Mouse (Mus musculus) stomach, embryonic 14.5 days (tissue): ENCODE measurements at regions not wholly inside any gene's neighbourhood (a gene's known extent, or its start where the extent isn't known, plus 50 kb on each side); places are given as distances from the start of the nearest gene placed in this dataset.

Experiments used
- ATAC-seq: fragments of 200-750 bp; cut with Nextera tagmentation; 2 replicates; pipeline ENCODE4 v1.8.0; 2017; ENCODE audit warnings: low read depth, moderate TSS enrichment; ENCODE audit not compliant: insufficient number of reproducible peaks, insufficient read depth, low FRiP score
- H3K27ac ChIP-seq: fragments of 300-500 bp; sonication (generic); 2 replicates; pipeline ENCODE4 v1.5.1; 2014; ENCODE audit warnings: mild to moderate bottlenecking, low read length, moderate library complexity, mixed read lengths
- H3K27me3 ChIP-seq: fragments of 300-500 bp; sonication (generic); 2 replicates; pipeline ENCODE4 v1.6.1; 2014; ENCODE audit warnings: low read length, control low read depth, mixed read lengths; ENCODE audit not compliant: control insufficient read depth, insufficient read depth
- H3K36me3 ChIP-seq: fragments of 300-500 bp; sonication (generic); 2 replicates; pipeline ENCODE4 v1.6.1; 2014; ENCODE audit warnings: mild to moderate bottlenecking, control low read depth, low read length, moderate library complexity, mixed read lengths; ENCODE audit not compliant: control insufficient read depth, insufficient read depth
- H3K4me1 ChIP-seq: fragments of 300-500 bp; sonication (generic); 2 replicates; pipeline ENCODE4 v1.6.1; 2014; ENCODE audit warnings: low read length, control low read depth, mixed read lengths; ENCODE audit not compliant: control insufficient read depth, insufficient read depth
- H3K4me2 ChIP-seq: fragments of 300-500 bp; sonication (generic); replicated peaks from 2 replicates; pipeline ENCODE4 v1.6.1; 2014; ENCODE audit warnings: low read depth, low read length, control low read depth
- H3K4me3 ChIP-seq: fragments of 300-500 bp; sonication (generic); 2 replicates; pipeline ENCODE4 v1.5.1; 2014; ENCODE audit warnings: low read depth, low read length, control low read depth
- H3K9ac ChIP-seq: fragments of 300-500 bp; sonication (generic); replicated peaks from 2 replicates; pipeline ENCODE4 v1.6.1; 2014; ENCODE audit warnings: low read depth, mild to moderate bottlenecking, control low read depth, low read length, moderate library complexity, mixed read lengths
- H3K9me3 ChIP-seq: fragments of 300-500 bp; sonication (generic); 2 replicates; pipeline ENCODE4 v1.6.1; 2016; ENCODE audit warnings: low read depth, low read length, control low read depth; ENCODE audit not compliant: control insufficient read depth
- WGBS: fragments of 180-500 bp; shearing (Covaris S2); extraction: QIAGEN DNeasy Blood & Tissue Kit; methylation state at CpG from one replicate; pipeline ENCODE4 v1.1.7; 2014; 5-methylcytosine and 5-hydroxymethylcytosine counted together

DNA sequence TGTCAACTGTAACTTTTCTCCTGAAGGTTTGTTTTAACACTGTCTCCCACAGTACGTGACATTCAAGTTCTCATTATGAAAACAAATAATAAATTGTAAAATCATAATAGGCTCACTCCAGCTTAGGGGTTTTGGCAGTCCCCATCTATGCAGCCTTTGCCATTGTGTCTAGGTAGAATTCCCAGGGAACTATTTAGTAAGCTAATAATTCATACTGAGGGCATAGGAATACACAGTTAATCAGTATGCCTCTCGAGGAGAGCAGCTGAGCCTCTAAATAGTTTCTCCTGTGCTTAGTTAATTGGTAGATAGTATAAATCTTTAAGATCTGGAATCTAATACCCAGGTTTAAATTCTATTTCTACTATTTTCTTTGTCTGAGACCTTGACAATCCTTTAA lies 191.7 kb downstream of the Tprg start:
- no peaks in the 10 kb centered on the region for H3K27me3 ChIP-seq
- H3K9ac ChIP-seq = no peak overlapping the region

DNA sequence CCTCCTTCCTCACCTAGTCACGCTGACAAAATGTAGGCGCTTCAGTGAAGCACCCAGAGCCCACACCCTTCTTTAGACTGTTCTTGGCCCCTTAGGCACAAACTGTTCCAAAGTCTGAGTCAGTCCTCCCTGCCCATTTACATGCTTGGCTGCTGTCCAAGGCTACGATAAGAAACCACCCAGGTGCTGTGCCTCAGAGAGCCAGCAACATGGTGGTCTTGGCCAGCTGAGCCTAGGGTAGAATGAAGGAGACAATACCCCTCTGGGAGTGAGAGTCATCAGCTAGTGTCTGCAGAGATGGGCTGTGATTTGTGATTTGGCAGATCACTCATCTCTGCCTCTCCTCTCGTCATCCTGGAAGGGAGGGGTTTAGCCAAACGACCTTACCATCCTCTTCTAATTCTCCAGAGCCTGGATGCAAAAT lies 197.2 kb downstream of the Tprg start:
- Histone ChIP-seq H3K36me3 (no peaks in the 10 kb centered on the region), H3K4me2 (no peak overlapping the region), H3K27me3 (no peaks in the 10 kb centered on the region), H3K9me3 (no peaks in the 10 kb centered on the region), H3K4me1 (no peaks in the 10 kb centered on the region), H3K9ac (no peak overlapping the region), H3K4me3 (no peak overlapping the region), H3K27ac (no peak overlapping the region)
- peak; percentile 63; the same call in 1 of the 2 replicates for ATAC-seq
- 57% methylated on average over 5 of the region's 5 CpGs for WGBS

More for the DNA sequence above, 191.7 kb downstream of the Tprg start:
- H3K4me3 ChIP-seq = no peak overlapping the region
- H3K4me1 ChIP-seq = no peaks in the 10 kb centered on the region
- no peak overlapping the region for H3K4me2 ChIP-seq
- no peaks in the 10 kb centered on the region for H3K9me3 ChIP-seq
- WGBS = 42% methylated on average over 2 of the region's 2 CpGs
- no peak overlapping the region for H3K27ac ChIP-seq
- ATAC-seq = no peak
- H3K36me3 ChIP-seq = no peaks in the 10 kb centered on the region

DNA sequence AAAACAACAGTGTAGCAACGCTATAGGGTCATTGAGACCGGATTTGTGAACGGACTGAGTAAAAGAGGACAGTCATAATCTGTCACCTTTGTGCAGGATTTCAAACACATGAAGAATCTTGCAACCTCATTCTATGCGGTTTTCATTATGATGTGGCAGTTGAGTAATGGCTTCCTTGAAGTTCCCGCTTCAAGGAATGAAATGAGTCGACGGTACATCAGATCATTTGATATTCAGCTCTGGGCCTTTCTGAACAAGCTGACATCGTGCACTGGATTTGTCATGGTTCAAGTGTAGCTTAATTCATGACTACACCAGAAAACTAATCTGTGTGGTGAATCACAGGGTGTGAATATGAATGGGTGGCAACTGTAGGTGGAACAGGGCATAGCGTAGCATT lies 198.4 kb downstream of the Tprg start:
- Histone ChIP-seq H3K4me3 (no peak overlapping the region), H3K27me3 (no peaks in the 10 kb centered on the region), H3K9me3 (no peaks in the 10 kb centered on the region), H3K36me3 (no peaks in the 10 kb centered on the region), H3K4me1 (no peaks in the 10 kb centered on the region), H3K27ac (no peak overlapping the region), H3K9ac (no peak overlapping the region), H3K4me2 (no peak overlapping the region)
- no peak for ATAC-seq
- WGBS = 91% methylated on average over 9 of the region's 9 CpGs

DNA sequence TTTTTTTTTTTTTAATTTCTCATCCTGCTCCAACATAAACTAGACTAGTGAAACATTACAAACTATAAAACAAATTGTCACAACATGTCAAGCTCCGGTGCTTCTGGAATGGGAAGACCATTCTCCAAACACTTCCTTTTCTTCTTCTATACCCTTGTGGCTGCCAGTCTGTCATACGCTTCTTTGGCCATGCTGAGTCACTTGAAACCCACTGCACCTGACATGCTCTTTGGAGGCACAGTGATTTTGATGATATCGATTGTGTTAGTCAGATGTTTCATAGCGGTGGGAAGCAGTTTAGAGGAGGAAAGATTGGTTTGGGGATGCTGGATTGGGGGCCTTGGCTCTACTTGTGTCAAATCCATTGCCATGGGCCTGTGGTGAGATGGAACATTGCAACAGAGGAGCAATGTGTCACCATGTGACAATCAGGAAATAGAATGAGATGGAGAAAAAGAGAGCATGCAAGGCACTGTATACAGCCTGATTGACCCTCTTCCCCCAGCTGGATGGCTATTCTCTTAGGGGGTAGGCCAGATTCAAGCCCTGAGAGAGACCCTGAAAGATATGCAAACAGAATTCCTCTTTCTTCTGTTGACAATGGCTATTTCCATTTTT lies 197.0 kb upstream of the Trp63 start:
- 85% methylated on average over 4 of the region's 4 CpGs for WGBS

DNA sequence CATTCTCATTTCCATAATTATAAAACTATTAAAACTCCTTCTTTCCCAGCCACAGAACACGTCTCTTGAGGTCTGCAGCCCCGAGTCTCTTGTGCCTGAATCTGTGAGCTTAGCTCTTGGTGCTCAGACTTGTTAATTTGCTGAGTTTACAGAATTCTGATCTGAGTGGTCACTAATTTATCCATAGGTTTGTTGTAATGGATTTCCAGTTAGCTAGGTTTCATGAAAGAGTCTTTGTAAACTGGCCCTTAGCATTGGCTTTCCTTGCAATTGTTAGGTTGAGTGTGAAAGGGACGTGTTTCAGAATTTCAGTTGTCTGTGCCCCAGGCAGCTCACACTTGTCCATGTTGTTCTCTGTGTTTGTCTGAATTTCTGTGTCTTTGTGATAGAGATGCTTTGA lies 192.7 kb upstream of the Trp63 start:
- no peak overlapping the region for H3K9ac ChIP-seq
- no peaks in the 10 kb centered on the region for H3K36me3 ChIP-seq
- WGBS = 85% methylated on average over 3 of the region's 3 CpGs
- H3K4me1 ChIP-seq = no peaks in the 10 kb centered on the region
- H3K9me3 ChIP-seq = no peaks in the 10 kb centered on the region
- no peak overlapping the region for H3K4me2 ChIP-seq
- no peak overlapping the region for H3K4me3 ChIP-seq
- H3K27me3 ChIP-seq = no peaks in the 10 kb centered on the region
- no peak overlapping the region for H3K27ac ChIP-seq
- no peak for ATAC-seq

More for the DNA sequence above, 197.0 kb upstream of the Trp63 start:
- no peak overlapping the region for H3K27ac ChIP-seq
- no peak overlapping the region for H3K4me3 ChIP-seq
- ATAC-seq = no peak
- H3K27me3 ChIP-seq = no peaks in the 10 kb centered on the region
- H3K9ac ChIP-seq = no peak overlapping the region
- no peaks in the 10 kb centered on the region for H3K4me1 ChIP-seq
- H3K4me2 ChIP-seq = no peak overlapping the region
- no peaks in the 10 kb centered on the region for H3K9me3 ChIP-seq
- H3K36me3 ChIP-seq = no peaks in the 10 kb centered on the region

DNA sequence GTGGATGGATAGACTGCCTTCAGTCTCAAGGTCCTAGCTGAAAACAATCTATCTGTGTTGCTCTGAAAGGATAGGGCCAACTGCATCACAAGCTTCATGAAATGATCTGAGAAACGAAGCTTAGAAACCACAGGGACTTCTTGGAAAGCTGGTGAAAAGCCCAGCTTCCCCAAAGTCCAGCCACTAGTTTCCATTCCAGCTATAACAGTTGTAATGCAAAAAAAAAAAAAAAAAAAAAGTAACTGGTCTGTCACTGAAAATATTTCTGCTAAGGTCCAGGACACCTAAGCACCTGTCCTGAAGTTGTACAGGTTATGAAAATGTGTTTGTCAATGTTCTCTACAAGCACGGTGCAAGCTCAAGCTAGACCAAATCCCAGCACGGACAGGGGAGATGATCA lies 189.4 kb upstream of the Trp63 start:
- 84% methylated on average over 3 of the region's 3 CpGs for WGBS
- no peak for ATAC-seq
- Histone ChIP-seq H3K27ac (no peak overlapping the region), H3K4me1 (no peaks in the 10 kb centered on the region), H3K9ac (no peak overlapping the region), H3K27me3 (no peaks in the 10 kb centered on the region), H3K36me3 (no peaks in the 10 kb centered on the region), H3K9me3 (no peaks in the 10 kb centered on the region), H3K4me2 (no peak overlapping the region), H3K4me3 (no peak overlapping the region)

DNA sequence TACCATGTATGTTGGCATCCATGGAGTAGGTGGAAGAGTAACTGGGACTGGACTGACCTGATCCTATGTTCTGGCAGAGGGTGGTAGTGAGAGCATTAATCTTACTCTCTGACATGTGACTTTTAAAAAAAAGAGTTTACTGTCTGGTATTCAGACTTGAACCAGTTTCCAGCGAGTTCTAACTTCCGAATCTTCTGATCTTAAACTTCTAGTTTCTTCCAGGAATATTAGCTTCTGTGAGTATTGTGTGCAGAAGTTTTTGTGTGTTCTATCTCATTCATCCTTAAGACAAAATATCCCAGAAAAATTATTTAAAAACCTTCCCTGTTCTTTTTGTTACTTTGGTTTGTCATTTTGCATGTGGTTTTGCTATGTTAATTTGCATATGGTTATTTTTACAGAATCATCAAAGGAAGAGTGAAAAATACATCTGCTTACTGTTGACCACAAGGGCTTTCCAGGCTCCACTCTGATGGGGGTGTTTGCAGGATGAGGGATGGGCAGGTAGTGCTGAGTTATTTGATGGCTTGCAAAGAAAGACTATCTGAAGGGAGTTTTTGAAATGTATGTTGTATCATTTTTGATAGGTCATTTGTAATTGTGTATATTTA lies 187.9 kb upstream of the Trp63 start:
- Histone ChIP-seq H3K4me1 (no peaks in the 10 kb centered on the region), H3K36me3 (no peaks in the 10 kb centered on the region), H3K9me3 (no peaks in the 10 kb centered on the region), H3K27me3 (no peaks in the 10 kb centered on the region), H3K4me2 (no peak overlapping the region), H3K4me3 (no peak overlapping the region), H3K9ac (no peak overlapping the region), H3K27ac (no peak overlapping the region)
- ATAC-seq = no peak
- WGBS = 93% methylated on average over 2 of the region's 2 CpGs

DNA sequence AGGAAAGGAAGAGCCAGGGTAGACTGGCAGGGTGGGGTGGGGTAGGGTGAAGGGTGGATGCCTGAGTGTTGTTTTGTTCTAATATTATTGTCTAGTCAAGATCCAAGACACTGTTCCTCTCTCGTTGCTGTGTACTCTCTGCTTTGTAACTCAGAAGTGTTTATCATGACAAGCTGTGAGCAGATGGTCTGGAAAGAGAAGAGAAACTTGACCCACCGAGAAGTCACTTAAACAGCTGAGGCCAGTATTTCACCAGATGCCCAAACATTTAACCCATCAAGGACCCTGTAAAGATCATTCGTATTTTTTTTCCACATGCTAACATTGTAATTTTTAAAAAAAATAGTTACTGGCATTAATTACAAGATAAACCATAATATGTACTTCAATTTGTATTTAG lies 178.7 kb upstream of the Trp63 start:
- no peaks in the 10 kb centered on the region for H3K9me3 ChIP-seq
- no peak overlapping the region for H3K4me2 ChIP-seq
- no peaks in the 10 kb centered on the region for H3K36me3 ChIP-seq
- no peak for ATAC-seq
- no peak overlapping the region for H3K9ac ChIP-seq
- WGBS = 43% methylated on average over 3 of the region's 3 CpGs
- H3K4me3 ChIP-seq = no peak overlapping the region
- H3K4me1 ChIP-seq = no peaks in the 10 kb centered on the region
- H3K27me3 ChIP-seq = no peaks in the 10 kb centered on the region
- no peak overlapping the region for H3K27ac ChIP-seq
